Mouse (Mus musculus) limb, embryonic 13.5 days (tissue): ENCODE data around the gene Ccdc77. TPM values are rescaled to one million over a fixed set of nuclear protein-coding genes. Genes with fewer than 3 reads are reported as not detected.

ENCODE experiments used
- ATAC-seq: fragments of 200-750 bp; cut with Nextera tagmentation; 2 replicates; pipeline ENCODE4 v1.8.0; 2017; ENCODE audit warnings: low read depth, moderate number of reproducible peaks, moderate TSS enrichment; ENCODE audit not compliant: low FRiP score
- H3K27ac ChIP-seq: fragments of 300-500 bp; sonication (generic); 2 replicates; pipeline ENCODE4 v1.5.1; 2015; ENCODE audit warnings: inconsistent platforms, mild to moderate bottlenecking, moderate library complexity
- H3K27me3 ChIP-seq: fragments of 300-500 bp; sonication (generic); 2 replicates; pipeline ENCODE4 v1.6.1; 2015; ENCODE audit warnings: mild to moderate bottlenecking, inconsistent platforms
- H3K36me3 ChIP-seq: fragments of 300-500 bp; sonication (generic); 2 replicates; pipeline ENCODE4 v1.6.1; 2015; ENCODE audit warnings: inconsistent platforms, mild to moderate bottlenecking, moderate library complexity
- H3K4me1 ChIP-seq: fragments of 300-500 bp; sonication (generic); 2 replicates; pipeline ENCODE4 v1.6.1; 2015; ENCODE audit warnings: inconsistent platforms
- H3K4me2 ChIP-seq: fragments of 300-500 bp; sonication (generic); replicated peaks from 2 replicates; pipeline ENCODE4 v1.6.1; 2015; ENCODE audit warnings: inconsistent platforms, mild to moderate bottlenecking, moderate library complexity
- H3K4me3 ChIP-seq: fragments of 300-500 bp; sonication (generic); 2 replicates; pipeline ENCODE4 v1.5.1; 2015; ENCODE audit warnings: moderate library complexity, mild to moderate bottlenecking, inconsistent platforms
- H3K9ac ChIP-seq: fragments of 300-500 bp; sonication (generic); 2 replicates; pipeline ENCODE4 v1.6.1; 2015; ENCODE audit warnings: mild to moderate bottlenecking, inconsistent platforms
- H3K9me3 ChIP-seq: fragments of 300-500 bp; sonication (generic); 2 replicates; pipeline ENCODE4 v1.6.1; 2016; ENCODE audit warnings: inconsistent platforms
- WGBS: fragments of 180-500 bp; shearing (Covaris S2); methylation state at CpG from one replicate; pipeline ENCODE4 v1.1.7; 2015; 5-methylcytosine and 5-hydroxymethylcytosine counted together
- polyA plus RNA-seq: library from polyadenylated mRNA; unstranded; fragments of >200 nt; fragmentation: Nextera tagmentation; extraction: Ambion mirVana; gene quantifications from 2 replicates; pipeline ENCODE4 v1.2.1, GENCODE M21; 2015

Ccdc77 gene
- polyA plus RNA-seq, 1 experiment from 2014 or later = 26.1 TPM

DNA sequence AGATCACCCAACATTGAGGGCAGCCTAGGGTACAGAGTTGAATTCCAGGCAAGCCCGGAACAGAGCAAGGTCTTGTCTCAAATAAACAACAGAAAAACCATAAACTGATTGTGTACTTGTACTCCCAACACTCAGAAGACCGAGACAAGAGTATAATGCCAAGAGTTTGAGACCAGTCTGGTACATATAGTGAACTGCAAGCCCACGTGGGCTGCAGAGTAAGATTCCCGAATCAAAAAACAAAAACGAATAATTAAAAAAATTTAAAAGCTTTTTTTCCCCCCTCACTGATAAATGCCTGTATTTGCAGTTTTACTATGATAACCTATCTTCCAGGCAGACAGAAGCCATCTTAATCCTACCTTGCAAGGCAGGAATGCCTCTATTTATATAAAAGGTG is 7.7 kb downstream of the Ccdc77 start:
- Histone ChIP-seq H3K4me1 (peaks cover 10% of the 10 kb centered on the region), H3K9ac (peak overlapping the region; percentile 76), H3K4me3 (peak overlapping the region; percentile 61), H3K27me3 (no peaks in the 10 kb centered on the region), H3K36me3 (peaks cover 15% of the 10 kb centered on the region), H3K27ac (peak overlapping the region; percentile 85), H3K4me2 (peak overlapping the region; percentile 68), H3K9me3 (no peaks in the 10 kb centered on the region)
- 31% methylated on average over 5 of the region's 5 CpGs for WGBS
- no peak for ATAC-seq

- Histone ChIP-seq H3K27me3 (no peaks in the 10 kb centered on the region), H3K9me3 (no peaks in the 10 kb centered on the region), H3K4me3 (no peak overlapping the region), H3K36me3 (peaks cover 77% of the 10 kb centered on the region), H3K9ac (no peak overlapping the region), H3K4me1 (no peaks in the 10 kb centered on the region), H3K27ac (no peak overlapping the region), H3K4me2 (no peak overlapping the region)
- WGBS = 85% methylated on average over 3 of the region's 3 CpGs
- ATAC-seq = no peak
These were observed 15.2 kb downstream of the Ccdc77 start for GRCm38 (mm10) chr6:120349018-120349417.

DNA sequence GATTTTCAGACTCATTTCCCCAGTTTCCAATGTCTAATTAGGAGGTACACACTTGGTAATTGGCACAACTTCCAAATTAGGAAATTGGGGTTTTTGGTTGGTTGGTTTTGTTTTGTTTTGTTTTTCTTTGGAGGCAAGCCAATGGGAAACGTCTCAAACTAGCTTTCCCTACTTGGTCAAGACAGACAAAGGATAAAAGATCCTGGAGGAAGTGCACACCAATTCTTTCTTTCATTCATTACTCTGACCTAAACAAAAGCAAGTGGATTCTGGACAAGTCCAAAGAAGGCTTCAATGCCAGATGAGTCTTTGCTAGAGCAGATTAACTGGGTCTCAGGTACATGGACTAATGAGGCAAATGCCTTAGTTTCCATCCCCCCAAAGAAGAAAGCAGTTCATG is 20.2 kb downstream of the Ccdc77 start:
- peaks cover 93% of the 10 kb centered on the region for H3K36me3 ChIP-seq
- no peak overlapping the region for H3K4me2 ChIP-seq
- no peaks in the 10 kb centered on the region for H3K27me3 ChIP-seq
- no peak for ATAC-seq
- no peaks in the 10 kb centered on the region for H3K9me3 ChIP-seq
- no peak overlapping the region for H3K4me3 ChIP-seq
- H3K27ac ChIP-seq = no peak overlapping the region
- H3K4me1 ChIP-seq = no peaks in the 10 kb centered on the region
- 75% methylated on average over 1 of the region's 1 CpGs for whole genome bisulfite sequencing
- H3K9ac ChIP-seq = no peak overlapping the region

GRCm38 (mm10) chr6:120332351-120332750 is 31.8 kb downstream of the Ccdc77 start:
- no peak for ATAC-seq
- Histone ChIP-seq H3K27me3 (no peaks in the 10 kb centered on the region), H3K4me3 (no peak overlapping the region), H3K9ac (no peak overlapping the region), H3K4me1 (no peaks in the 10 kb centered on the region), H3K4me2 (no peak overlapping the region), H3K36me3 (peaks cover 88% of the 10 kb centered on the region), H3K9me3 (no peaks in the 10 kb centered on the region), H3K27ac (no peak overlapping the region)
- 79% methylated on average over 2 of the region's 2 CpGs for WGBS

DNA sequence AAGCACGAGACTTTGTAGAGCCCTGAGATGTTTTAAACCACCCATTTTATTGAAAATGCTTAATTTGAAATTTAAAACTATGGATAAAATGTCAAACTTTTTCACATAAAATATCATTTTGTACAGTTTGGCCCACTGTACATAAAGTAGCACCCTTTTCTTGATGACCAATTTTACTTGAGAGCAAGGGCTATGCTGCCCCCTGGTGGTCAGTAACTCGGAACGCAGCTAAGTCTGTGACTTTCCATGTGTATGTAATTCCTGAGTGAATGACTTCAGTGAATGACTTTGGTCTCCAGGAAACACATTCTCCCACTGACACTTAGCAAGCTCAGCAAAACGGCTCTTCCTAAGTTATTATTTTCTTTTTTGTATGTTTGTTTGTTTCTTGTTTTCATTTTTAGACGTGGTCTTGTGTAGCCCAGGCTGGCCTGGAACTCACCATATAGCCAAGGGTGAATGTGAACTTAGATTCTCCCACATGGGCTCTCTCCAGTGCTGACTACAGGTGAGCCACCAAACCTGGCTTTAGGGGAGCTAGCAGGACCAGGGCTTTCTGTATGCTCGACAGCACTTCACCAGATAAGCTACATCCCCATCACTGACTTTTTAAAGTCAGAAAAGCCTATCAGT is 39.8 kb downstream of the Ccdc77 start:
- Histone ChIP-seq H3K9ac (no peak overlapping the region), H3K4me2 (no peak overlapping the region), H3K27me3 (no peaks in the 10 kb centered on the region), H3K36me3 (peaks cover 24% of the 10 kb centered on the region), H3K4me1 (no peaks in the 10 kb centered on the region), H3K4me3 (no peak overlapping the region), H3K9me3 (no peaks in the 10 kb centered on the region), H3K27ac (no peak overlapping the region)
- 30% methylated on average over 6 of the region's 6 CpGs for WGBS
- ATAC-seq = no peak

DNA sequence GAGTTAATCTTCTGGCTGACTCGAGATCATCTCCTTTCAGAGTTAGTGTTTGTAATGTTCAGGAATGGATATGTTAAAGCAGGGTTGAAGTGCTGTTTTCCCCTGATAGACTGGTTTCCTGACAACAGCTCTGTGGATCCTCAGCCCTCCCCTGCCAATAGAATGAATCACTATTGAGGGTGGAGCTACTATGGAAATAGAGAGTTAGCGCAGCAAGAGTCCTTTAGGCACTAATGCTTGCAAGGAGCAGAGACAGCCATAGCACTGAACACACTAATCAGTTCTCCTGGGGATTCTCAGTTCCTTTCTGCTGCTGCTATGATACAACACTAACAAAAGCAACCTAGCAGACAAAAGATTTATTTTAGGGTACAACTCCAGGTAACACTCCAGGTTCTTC is 43.8 kb downstream of the Ccdc77 start:
- peaks cover 8% of the 10 kb centered on the region for H3K36me3 ChIP-seq
- H3K4me1 ChIP-seq = no peaks in the 10 kb centered on the region
- no peak overlapping the region for H3K9ac ChIP-seq
- no peaks in the 10 kb centered on the region for H3K27me3 ChIP-seq
- ATAC-seq = no peak
- 63% methylated on average over 2 of the region's 2 CpGs for WGBS
- H3K9me3 ChIP-seq = no peaks in the 10 kb centered on the region
- no peak overlapping the region for H3K4me2 ChIP-seq
- no peak overlapping the region for H3K27ac ChIP-seq
- H3K4me3 ChIP-seq = no peak overlapping the region

- H3K9me3 ChIP-seq = no peaks in the 10 kb centered on the region
- ATAC-seq = no peak
- H3K4me2 ChIP-seq = no peak overlapping the region
- no peaks in the 10 kb centered on the region for H3K27me3 ChIP-seq
- 90% methylated on average over 9 of the region's 9 CpGs for WGBS
- no peak overlapping the region for H3K27ac ChIP-seq
- no peaks in the 10 kb centered on the region; the same call in 1 of the 2 replicates for H3K36me3 ChIP-seq
- no peak overlapping the region for H3K9ac ChIP-seq
- no peaks in the 10 kb centered on the region for H3K4me1 ChIP-seq
- H3K4me3 ChIP-seq = no peak overlapping the region
These were observed 45.0 kb downstream of the Ccdc77 start for GRCm38 (mm10) chr6:120319129-120319528.

DNA sequence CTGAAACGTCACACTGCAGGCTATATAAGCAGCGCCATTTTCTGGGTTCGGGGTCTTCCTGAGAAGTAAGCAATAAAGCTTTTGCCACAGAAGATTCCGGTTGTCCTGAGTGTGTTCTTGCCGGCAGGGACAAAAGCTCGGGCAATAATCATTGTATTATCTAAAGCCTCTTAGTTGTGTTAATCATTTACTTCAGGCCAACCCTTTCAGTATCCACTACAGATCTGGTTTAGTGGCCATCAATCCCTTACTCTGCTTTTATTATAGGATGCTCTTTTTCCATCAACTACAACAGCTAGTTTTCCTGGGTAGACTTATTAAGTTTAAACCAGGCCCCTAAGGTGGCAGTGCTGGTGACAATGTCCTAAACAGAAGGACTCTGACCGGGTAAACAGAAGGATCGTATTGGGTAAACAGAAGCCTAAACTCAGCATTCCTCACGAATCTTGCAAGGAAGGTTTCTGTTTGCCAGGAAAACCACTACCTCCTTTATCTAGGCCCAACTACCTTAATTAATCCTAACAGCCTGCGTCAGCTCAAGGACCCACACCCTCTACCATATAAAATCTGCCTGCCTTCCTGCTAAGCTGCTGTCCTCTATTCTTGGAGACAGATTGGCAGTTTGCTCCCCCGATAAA is 45.8 kb downstream of the Ccdc77 start:
- Histone ChIP-seq H3K27ac (no peak overlapping the region), H3K9me3 (no peaks in the 10 kb centered on the region), H3K36me3 (no peaks in the 10 kb centered on the region; the same call in 1 of the 2 replicates), H3K4me1 (no peaks in the 10 kb centered on the region), H3K4me3 (no peak overlapping the region), H3K4me2 (no peak overlapping the region), H3K9ac (no peak overlapping the region), H3K27me3 (no peaks in the 10 kb centered on the region)
- WGBS = 68% methylated on average over 11 of the region's 11 CpGs
- no peak for ATAC-seq

DNA sequence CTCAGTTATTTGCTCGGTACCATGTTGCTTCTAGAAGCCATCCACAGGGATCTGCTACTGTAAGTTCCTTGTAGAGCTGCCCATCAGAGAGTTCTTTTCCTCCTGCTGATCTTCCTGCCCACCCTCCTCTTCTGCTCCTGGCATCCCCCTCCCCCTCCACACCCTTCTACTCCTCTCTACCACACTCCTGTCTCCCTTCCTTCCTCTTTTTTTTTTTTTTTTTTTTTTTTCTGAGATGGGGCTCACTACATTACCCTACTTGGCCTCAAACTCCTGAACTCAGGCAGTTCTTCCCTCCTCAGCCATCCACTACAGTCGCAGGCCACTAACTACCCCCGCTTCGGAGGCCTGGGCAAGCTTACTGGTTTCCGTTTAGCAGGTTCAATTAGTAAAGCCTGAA is 51.7 kb downstream of the Ccdc77 start:
- Histone ChIP-seq H3K27me3 (no peaks in the 10 kb centered on the region), H3K36me3 (no peaks in the 10 kb centered on the region), H3K9me3 (no peaks in the 10 kb centered on the region), H3K27ac (no peak overlapping the region), H3K9ac (no peak overlapping the region), H3K4me3 (no peak overlapping the region), H3K4me2 (no peak overlapping the region), H3K4me1 (no peaks in the 10 kb centered on the region)
- WGBS = 53% methylated on average over 5 of the region's 5 CpGs
- ATAC-seq = no peak

DNA sequence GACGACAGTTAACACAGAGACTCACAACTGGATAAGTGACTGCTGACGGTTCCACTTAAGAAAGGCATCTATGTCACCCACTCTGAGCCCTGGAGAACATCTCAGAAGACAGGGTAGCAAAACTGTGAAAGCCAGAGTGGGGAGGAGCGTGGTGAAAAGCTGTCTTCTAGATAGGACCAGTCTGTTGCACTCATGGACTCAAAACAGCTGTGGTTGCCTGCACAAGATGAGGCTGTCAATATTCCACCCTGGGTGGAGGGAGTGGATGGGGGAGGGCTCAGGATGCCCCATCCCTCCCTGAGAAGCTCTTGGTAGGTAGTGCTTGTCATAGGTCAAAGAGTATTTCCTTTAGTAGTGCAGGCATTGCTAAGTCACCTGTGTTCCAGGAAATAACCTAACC is 54.4 kb downstream of the Ccdc77 start:
- H3K27ac ChIP-seq = no peak overlapping the region

GRCm38 (mm10) chr6:120309338-120309737 is 54.8 kb downstream of the Ccdc77 start:
- H3K4me3 ChIP-seq = no peak overlapping the region
- WGBS = 70% methylated on average over 9 of the region's 9 CpGs
- H3K9ac ChIP-seq = no peak overlapping the region
- no peak overlapping the region for H3K4me2 ChIP-seq
- H3K36me3 ChIP-seq = no peaks in the 10 kb centered on the region
- H3K27me3 ChIP-seq = no peaks in the 10 kb centered on the region
- H3K4me1 ChIP-seq = no peaks in the 10 kb centered on the region
- ATAC-seq = no peak
- no peaks in the 10 kb centered on the region for H3K9me3 ChIP-seq
- no peak overlapping the region for H3K27ac ChIP-seq

More for the DNA sequence above, 54.4 kb downstream of the Ccdc77 start:
- Histone ChIP-seq H3K4me2 (no peak overlapping the region), H3K27me3 (no peaks in the 10 kb centered on the region), H3K9me3 (no peaks in the 10 kb centered on the region), H3K4me1 (no peaks in the 10 kb centered on the region), H3K4me3 (no peak overlapping the region), H3K36me3 (no peaks in the 10 kb centered on the region), H3K9ac (no peak overlapping the region)
- 45% methylated on average over 3 of the region's 3 CpGs for WGBS
- no peak for ATAC-seq

- no peak for ATAC-seq
- H3K9me3 ChIP-seq = no peaks in the 10 kb centered on the region
- no peak overlapping the region for H3K4me3 ChIP-seq
- H3K9ac ChIP-seq = no peak overlapping the region
- H3K27ac ChIP-seq = no peak overlapping the region
- H3K27me3 ChIP-seq = no peaks in the 10 kb centered on the region
- 81% methylated on average over 3 of the region's 3 CpGs for WGBS
- peaks cover 4% of the 10 kb centered on the region; the same call in 1 of the 2 replicates for H3K4me1 ChIP-seq
- H3K4me2 ChIP-seq = no peak overlapping the region
- H3K36me3 ChIP-seq = no peaks in the 10 kb centered on the region
These were observed 57.1 kb downstream of the Ccdc77 start for GRCm38 (mm10) chr6:120306859-120307594.
